Mouse (Mus musculus) frontal cortex, adult 2 months (tissue): ENCODE results near the gene Zfp286. TPM values are rescaled to one million over a fixed set of nuclear protein-coding genes. Genes with fewer than 3 reads are reported as not detected.
"Not testable (repeated sequence)": the region's sequence is repeated elsewhere in the genome, so short reads cannot be mapped to it uniquely, and the experiment has no call there.

ENCODE experiments used
- DNase-seq, 2 experiments: peaks; one replicate each; pipeline ENCODE4 v3.0.0; 2022; ENCODE audit warnings: low spot score in 1 of 2; ENCODE audit errors: extremely low spot score in 1 of 2
- polyA plus RNA-seq: library from polyadenylated mRNA; depleted of rRNA; stranded (reverse); fragments of >200 nt; gene quantifications from 2 replicates; pipeline ENCODE4 v1.2.3, GENCODE M21; 2012

Zfp286 gene
- polyA plus RNA-seq, 1 experiment = 20.5 TPM

DNA sequence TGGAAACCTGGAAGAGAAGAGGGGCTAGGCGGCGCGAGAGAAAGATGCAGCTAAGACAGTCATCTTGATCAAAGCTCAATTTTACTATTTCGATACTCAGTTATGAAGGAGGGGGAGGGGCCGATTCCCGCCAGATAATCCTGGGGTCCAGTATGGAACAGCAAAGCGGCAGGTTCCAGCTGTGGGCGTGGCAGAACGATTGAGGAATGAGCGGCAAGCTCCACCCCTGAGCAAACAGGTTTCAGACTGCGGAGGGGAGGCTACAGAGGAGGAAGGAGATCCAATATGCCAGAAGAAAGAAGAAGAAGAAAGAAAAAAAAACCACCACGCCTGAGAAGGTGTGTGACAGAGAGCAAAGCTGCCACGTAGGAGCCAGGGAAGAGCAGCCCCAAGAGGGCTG lies 14.9 kb upstream of the Zfp286 start:
- DNase-seq = no peak

DNA sequence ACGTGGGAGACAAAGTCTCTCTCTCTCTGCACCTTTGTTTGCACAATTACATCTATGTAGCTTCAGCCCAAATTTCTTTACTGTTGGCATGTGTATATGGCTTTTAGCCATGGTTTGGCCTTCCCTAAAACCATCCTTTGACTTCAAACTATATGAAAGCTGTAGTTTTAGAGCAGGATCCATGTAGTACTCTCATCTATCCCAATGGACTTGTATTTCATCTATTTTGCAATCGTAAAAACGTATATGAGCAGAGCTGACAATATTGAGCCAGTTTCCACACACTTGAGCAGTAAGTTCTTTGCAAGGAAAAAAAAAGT lies 315 bp upstream of the Zfp286 start:
- no peak for DNase-seq

DNA sequence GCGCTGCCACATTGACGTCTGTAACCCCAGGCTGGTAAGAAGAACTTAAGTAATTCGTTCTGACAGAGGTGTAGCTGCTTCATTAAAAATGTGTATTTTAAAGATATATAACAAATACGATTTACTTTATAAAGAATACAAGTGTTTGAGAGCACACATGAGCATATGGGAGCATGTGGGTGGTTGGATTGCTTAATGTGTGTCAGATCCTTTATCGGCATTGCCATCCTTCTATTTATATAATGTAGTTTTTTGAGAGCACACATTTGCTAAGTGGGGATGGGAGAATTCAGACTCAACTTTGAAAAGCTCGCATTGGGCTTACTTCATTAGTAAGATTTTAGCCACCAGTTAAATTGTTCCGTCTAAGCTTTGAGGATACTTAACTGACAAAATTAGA lies 12.8 kb downstream of the Zfp286 start:
- peak in 1 of 2 experiments; percentile 46 for DNase-seq

DNA sequence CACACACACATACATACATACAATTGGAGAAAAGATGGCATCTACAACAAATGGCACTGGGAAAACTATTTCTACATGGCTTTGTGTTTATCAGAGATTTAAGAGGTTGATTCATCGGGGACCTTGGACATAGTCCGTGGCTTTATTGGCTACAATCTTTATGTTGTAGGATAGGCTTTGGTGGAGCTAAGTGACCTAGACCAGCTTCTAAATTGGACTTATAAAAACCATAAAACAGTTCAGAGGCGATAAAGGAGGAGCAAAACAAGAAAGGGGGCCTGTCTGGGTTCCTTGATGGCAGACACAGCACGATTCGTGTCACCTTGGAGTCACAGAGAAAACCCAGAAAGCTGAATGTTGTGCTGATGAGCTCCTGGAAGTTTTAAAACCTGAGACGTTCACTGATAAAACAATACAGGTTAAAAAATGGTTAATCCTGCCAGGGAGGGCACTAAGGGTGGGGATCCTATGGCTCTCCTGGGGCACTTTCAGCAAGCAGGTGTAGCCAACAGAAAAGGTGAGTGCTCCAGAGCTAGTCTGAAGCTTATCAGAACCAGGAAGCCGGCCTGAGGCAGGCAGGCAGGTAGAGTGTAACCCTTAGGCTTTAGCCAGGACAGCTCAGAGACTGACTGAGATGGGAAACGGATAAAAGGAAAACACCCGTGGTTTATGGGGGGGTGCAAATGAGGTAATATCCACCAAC lies 28.4 kb downstream of the Zfp286 start:
- DNase-seq = no peak

DNA sequence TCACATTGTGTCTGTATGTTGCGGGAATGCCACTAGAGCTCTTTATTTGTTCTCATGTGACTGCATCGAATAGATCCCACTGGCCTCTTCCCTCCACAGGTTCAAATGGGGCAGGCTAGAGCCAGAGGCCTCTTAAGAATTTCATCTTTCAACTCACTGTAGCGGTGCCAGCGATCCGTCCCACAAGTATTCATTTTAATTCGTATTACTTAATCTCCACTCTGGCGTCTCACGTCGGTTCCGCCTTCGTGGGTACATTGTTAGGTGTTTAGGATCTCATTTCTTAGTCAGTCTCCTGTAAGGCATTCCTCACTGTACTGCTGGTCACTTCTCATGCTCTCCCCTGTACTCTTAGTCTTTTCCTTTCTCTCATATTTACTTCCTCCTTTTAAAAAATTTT lies 30.8 kb downstream of the Zfp286 start:
- DNase-seq = no peak

DNA sequence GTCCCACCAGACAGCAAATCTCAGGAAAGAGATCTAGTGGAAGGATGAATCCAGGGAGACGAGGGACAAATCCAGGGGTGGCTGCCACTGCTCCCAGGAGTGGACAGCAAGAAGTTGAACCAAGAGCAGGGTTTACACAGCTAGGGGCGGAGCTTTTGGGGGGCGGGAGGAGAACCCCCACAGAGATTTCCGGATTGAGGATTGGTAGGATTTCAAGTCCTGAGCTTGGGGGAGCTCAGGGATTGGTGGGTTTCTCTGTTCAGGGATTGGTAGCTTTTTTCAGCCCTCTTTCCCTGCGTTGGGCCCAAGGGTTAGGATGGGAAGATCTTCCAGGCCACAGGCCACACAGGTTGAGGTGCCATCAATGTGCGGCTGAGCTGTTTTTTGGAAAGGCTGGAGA lies 31.4 kb downstream of the Zfp286 start:
- DNase-seq = no peak

DNA sequence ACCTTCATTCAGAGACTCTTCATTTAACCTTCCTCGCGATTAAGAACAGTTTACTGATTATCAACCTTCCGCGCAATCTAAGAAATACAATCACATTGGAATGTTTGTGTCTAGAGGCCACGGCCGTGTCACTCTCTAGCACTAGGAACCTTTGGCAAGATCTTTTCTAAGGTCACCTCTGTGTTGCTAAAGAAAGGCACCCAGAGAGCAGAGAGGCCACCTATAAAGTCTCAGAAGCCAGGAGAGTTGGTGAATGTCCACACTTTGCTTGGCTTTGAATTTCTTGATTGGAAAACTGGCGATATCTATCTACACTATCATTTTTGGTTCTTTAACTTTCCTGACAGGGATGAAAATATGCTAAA lies 32.1 kb downstream of the Zfp286 start:
- DNase-seq = no peak

DNA sequence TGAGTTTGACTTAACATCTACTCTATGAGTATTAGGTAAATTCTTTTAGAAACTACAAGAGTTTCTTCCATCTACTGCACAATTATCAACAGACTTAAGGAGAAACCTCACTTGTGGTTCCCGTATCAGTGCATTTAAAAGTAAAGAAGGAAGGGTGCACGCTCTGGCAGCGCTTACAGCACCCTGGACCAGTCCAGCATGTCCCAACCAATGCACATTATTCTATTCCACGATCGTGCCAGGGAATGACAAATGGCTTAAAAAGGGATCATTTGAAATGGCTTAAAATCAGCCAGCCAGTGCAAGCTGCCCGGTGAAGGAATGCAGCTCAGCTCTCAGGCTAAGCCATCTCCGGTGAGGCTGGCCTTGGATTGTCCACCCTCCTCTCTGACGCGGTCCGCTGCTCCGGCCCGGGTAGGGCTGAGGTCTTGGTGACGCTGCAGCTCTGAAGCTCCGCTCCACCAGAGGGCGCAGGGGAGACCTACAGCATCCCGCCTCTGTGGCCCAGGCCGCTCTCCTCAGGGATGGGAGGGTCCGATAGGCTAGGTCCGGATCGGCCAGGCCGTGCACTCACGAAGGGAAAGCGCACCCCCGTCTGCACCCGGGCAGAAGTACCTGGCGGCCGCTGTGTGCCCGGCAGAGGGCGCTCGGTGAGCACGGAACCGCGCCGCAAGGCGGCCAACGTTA lies 32.7 kb downstream of the Zfp286 start:
- peak; percentile 81 to 91 for DNase-seq

DNA sequence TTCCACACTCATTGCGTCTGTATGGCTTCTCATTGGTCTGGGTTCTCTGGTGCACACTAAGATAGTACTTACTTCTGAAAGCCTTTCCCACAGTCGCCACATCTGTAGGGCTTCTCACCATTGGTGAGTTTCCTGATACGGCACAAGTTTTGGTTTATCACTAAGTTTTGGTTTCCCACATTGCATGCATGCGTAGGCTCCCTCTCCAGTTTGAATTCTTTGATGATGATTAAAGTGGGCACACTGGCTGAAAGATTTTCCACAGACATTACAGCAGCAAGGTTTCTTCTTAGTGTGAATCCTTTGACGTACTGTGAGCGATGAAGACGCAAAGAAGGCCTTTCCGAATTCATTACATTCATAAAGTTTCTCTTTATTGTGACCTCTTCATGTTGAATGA lies 36.5 kb downstream of the Zfp286 start, which contains the start of gene Gm10428:
Gene Gm10428, plus strand, starts transcription at position 321 of the 400 bp plus-strand sequence.
- DNase-seq = no peak

DNA sequence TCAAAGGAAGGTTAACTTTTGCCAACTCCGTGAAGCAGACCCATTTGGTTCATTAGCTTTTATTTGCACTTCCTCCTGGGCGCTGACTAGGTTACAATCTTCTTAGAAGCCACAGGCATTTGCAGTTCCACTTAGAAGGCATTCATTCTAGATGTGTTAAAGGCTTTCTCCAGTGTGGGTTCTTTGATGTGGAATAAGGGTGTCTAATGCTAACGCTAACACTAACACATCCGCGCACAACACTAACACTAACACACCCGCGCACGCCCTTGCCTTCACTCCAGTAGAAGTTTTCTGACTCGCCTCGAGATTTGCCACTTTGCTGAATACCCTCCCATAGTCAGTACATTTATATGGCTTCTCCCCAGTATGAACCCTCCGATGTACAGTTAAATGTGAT lies 37.1 kb downstream of the Zfp286 start:
- DNase-seq = no peak

DNA sequence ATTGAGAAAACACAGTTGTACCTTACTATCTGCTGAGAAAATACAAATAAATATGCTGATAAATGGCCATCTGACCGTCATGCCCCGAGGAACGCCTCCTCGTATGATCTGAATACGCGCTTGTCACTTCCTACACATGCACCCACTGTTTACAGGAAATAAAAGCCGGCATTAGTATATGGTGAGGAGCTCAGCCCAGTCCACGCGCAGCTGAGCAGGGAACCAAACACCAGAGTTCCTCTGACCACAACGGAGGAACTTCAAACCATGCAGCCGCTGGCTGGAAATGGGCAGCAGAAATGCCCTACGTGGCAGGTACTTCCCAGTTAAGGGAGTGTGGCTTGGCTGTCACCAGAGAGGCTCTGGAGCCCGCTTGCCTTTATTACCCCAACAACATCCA lies 39.8 kb downstream of the Zfp286 start:
- DNase-seq = not testable (repeated sequence)

DNA sequence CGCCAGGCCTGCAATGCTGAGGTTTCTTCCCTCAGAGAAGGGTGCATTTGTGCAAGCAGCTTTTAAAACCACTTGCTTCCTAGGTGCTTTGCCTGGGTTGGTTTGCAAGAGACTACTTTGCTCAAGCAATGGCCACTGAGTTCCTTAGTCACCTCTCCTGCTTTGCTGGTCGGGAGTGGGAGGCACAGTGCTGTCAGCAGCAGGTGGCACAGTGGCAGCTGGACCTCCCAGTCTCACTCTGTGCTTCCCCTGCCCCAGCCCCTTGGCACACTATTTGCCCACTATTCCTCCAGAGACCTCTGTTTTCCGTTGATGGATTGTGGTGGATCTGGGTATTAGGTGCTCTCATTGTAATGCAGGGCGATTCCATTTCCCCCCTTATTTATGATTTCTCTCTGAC lies 41.2 kb downstream of the Zfp286 start:
- DNase-seq = no peak

DNA sequence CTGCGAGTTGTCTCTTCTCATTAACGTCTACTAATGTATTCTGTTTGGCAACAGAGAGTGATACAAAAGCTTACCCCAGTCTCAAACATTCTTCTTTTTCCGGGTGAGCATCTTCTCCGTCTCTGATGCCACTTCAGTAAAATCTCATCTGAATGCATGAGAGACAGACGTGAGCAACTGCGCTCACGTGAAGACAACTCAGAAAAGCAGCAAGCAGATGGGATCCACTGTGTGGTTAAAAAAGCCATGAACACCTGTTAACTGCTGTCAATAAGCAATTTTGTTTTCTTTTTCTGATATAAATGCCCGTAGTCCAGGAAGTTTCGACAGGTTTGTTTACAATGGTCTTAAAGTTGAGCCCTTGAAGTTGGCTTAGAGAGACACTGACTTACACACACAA lies 42.0 kb downstream of the Zfp286 start:
- no peak for DNase-seq

DNA sequence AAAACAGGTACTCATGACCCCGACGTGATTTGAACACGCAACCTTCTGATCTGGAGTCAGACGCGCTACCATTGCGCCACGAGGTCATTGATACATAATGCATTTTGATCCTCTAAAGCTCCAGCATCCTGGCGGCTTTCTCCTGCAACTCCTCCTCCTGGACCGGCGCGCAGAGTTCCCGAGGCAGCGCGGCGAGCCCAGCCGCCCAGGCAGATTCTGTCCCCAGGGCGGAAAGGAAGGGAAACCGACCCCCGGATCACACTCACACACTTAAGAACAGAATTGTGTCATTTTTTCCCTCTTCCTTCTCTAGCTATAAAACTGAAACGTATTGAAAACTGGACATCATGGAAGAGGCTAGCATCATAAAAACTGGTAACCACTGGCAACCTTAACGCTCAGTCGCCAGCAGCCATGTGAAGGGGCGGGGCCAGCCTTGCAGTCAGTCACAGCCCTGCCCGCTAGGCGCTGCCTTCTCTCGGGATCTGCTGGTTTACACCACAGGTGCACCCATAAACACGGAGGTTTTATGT lies 43.2 kb downstream of the Zfp286 start:
- DNase-seq = peak; percentile 58 to 84

DNA sequence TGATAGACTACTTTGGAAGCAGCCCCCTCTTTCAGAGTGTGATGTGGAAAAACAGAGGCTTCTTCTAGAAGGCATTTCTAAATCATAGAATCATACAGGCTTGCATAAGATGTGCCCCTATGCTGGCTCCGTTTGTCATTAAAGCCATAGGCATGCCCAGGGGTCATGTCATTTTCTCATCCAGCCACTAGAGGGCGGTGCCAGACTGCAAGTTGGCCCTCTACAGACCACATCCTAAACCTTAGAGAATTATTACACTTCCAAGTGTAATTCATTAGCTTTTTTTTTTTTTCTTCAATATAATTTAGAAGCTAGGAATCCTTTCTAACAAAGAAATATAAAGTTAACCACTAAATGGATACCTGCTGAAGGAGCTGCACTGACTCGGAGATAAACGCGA lies 45.2 kb downstream of the Zfp286 start:
- peak in 1 of 2 experiments; percentile 88 for DNase-seq

DNA sequence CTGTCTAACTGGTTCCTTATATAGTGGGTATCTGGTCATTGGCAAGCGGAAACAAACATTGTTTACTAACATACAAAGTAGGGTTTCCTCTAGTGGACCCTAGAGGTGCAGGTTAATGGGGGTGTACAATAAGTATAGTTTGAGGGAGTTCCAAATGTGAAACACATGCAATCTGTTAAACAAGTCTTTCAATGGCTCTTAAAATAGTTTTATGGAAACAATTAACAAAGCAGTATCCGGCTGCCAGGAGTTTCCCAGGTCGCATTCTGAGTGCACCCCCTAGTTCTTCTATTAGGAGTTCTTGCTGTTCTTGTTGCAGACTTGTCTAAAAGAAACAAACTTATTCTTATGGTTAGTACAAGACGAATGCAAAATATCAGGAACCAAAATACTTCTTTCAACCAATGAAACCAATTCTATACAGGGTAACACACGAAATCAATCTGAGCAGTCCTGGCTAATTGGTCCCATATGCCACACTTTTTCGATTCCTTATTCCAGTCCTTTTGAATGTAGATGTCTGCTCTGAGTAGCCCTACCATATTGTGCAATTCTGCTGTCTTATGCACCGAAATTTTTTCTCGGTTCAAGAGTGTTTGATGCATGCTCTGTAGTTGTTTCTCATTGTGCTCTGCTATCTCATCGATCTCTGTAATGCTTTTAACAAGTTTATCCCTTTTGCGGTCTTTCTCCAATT lies 46.9 kb downstream of the Zfp286 start:
- DNase-seq = no peak

DNA sequence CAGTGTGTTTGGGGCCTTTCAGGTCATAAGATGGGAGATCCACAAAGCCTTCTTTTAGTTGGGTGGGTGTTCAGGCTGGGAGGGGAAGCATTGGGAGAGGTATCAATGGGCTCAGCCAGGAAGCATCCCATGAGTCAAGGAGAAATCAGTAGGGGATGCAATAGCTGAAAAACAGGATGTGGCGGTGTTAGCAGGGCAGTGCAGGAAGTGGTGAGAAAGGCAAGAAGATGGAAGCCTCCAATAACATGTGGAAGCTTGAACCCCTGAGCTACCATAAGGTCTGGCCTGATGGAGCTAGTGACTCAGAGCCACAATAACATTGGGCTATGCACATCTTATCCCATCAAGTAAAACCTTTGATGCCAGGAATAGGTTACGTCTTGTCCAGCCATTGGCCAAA lies 48.1 kb downstream of the Zfp286 start:
- no peak for DNase-seq

DNA sequence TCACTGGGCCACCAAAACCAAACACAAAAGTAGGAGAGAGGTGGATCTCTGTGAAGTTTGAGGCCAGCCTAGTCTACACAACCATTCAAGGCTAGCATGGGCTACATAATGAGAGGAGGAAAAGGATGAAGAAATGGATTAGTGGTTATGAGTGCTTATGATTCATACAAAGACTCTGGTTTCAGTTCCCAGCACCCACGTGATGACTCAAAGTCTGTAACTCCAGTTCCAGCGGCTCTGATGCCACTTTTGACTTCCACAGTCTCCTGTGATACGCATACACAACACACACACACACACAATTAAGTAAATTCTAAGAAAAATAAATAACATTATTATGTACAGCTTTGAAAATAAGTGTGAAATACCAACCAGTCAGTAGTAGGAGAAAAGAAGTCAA lies 56.6 kb downstream of the Zfp286 start:
- no peak for DNase-seq

DNA sequence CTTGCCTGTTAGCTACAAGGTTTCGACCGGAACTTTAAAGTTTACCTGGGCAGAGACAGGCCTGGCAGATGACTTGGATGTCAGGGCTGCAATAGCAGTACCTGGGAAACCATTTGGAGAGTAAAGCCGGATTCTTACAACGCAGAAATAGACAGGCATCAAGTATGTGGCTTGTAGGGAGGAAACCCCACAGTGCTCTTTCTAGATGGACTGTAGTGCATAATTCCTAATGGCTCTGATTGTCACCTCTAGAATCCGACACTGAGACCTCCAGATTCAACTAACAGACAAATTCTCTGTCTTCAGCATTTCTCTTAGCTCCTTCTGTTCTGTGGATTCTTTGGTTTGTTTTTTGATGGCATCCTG lies 57.3 kb downstream of the Zfp286 start:
- DNase-seq = no peak

DNA sequence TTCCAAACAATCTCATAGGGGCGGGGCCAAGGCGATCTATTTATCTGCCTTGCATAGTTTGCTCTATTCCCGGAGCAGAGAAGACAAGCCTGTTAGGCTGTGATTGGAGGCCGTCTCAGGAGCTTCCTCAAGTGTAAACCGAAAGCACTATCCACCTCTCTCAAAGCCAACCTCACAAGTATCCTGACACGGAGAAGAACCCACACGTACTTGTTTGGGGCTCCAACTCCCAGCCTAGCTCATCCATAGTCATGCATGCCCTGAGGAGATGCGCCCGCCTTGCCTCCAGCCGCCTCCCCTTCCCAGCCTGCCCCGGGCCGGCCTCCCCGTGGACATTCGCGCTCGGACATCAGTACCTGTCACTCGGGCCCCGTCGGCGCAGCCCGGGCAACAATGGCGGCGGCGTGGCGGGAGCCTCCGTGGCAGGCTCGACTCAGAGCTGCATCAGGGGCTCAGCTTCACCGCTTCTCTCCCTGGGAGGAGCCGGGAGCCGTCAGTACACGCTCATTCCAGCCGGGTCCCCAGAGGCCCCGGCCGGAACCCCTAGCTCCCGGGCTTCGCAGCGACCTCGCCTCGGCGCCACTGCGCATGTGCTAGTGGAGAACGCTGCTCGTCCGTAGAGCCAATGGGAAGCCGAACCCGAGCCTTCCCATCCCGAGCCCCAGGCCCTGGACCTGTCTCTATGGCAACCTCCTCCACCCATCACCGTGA lies 57.8 kb downstream of the Zfp286 start, which contains the start of gene Zfp287:
Gene Zfp287, minus strand, starts transcription at position 595 of the 711 bp plus-strand sequence.
- peak; percentile 87 to 94 for DNase-seq

DNA sequence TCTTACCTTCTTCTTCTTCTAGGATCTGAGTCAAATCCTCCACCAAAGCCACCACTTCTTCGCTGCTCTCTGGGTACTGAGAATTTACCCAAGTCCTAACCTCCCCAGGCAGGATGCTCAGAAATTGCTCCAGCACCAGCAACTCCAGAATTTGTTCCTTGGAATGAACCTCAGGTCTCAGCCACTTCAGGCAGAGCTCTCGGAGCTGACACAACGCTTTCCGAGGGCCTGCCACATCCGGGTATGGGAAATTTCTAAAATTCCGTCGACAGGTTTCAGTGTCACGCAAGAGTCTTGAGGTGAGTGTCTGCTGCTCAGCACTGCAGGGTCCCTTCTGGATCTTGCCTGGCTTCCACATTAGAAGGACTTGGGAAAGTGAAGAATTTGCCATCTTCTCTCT lies 61.0 kb downstream of the Zfp286 start:
- DNase-seq = no peak
